Mouse (Mus musculus) embryo, embryonic 11.5 days (tissue): ENCODE data around the gene Asb17.
"Not testable (repeated sequence)": the region's sequence is repeated elsewhere in the genome, so short reads cannot be mapped to it uniquely, and the experiment has no call there.

Experiments
- DNase-seq: peaks from one replicate; pipeline ENCODE4 v3.0.0-alpha.2; 2012; ENCODE audit warnings: low read depth, low spot score

Asb17 gene

DNA sequence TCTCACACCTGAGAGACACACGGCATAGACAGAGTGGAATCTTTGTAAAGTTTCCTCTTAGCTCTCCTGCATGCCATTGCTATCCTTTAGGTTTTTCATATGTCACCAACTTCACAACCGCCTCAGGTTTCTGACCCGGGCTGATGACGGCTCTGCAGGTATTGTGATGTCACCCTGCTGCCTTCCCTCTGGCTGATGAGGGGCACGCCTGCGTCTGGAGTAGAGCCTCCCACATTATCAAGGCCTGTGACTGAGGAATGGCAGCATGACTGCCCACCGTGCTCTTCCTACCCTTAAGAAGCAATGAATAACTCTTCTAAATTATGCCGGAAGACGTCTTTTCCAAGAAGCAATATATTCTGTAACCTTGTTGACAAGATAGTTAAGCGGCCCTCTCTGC lies at the start of gene Asb17:
Gene Asb17 (plus strand): TSS at position 180 of the 400 bp plus-strand sequence.
- DNase-seq, result no peak

DNA sequence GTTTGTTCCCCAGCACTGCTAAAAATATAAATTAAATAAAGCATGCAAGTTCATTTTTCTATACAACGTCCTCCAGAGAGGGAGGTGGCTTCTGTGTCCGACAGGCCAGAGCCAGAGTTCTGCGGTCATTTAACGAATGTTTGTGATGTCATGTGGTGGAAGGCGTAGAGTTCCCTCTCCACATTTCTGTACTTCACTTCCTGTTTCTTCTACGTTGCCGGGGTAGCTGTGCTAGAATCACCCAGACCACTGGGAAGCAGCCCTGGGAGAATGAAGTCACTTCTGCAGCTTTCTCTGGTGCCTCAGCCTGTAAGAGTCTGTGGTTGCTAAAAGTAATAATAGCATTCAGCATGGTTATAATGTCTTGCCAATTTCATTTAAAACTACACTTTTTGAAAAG lies 46.4 kb upstream of the Asb17 start:
- DNase-seq, result no peak

GRCm38 (mm10) chr3:153799603-153800002 lies 44.4 kb upstream of the Asb17 start:
- no peak for DNase-seq

GRCm38 (mm10) chr3:153800690-153801089 lies 43.3 kb upstream of the Asb17 start:
- DNase-seq, result no peak

DNA sequence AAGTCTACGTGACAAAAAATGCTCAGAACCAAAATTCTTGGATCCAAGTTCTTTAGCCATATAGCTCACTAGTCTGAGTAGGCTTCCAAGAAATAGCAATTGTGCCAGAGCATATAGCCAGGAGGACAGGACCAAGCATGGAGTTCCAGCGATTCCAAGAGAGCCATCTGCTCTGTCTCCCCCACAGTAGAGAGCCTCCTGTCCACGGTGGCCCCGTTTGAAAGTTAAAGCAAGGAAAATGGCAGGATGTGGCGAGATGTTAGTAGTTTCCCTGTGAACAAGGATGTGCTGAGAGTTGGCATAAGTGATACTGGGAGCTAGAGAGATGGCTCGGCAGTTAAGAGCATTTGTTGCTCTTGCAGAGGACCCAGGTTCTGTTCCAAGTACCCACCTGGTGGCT lies 42.5 kb upstream of the Asb17 start:
- DNase-seq, result no peak

DNA sequence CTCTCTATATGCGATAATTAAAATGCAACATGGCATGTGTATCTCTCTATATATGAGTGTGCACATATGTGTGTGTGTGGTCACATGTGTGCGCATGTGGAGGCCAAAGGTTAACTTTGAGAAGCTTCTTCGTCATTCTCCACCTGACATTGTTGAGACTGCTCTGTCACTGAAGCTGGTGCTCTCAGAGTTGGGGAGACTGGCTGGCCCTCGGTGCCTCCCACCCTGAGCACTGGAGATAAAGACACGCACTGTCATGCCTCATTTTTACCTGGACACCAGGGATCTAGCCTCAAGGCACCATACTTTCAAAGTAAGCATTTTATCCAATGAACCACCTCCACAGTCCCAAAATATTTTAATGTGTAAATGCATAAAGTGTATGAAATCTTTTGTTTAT lies 41.4 kb upstream of the Asb17 start:
- DNase-seq, result no peak

GRCm38 (mm10) chr3:153804032-153804431 lies 40.0 kb upstream of the Asb17 start:
- no peak for DNase-seq

- peak; percentile 94 for DNase-seq
Observed at GRCm38 (mm10) chr3:153806077-153806772, 37.8 kb upstream of the Asb17 start.

GRCm38 (mm10) chr3:153806773-153807443 lies 37.1 kb upstream of the Asb17 start:
- no peak for DNase-seq

DNA sequence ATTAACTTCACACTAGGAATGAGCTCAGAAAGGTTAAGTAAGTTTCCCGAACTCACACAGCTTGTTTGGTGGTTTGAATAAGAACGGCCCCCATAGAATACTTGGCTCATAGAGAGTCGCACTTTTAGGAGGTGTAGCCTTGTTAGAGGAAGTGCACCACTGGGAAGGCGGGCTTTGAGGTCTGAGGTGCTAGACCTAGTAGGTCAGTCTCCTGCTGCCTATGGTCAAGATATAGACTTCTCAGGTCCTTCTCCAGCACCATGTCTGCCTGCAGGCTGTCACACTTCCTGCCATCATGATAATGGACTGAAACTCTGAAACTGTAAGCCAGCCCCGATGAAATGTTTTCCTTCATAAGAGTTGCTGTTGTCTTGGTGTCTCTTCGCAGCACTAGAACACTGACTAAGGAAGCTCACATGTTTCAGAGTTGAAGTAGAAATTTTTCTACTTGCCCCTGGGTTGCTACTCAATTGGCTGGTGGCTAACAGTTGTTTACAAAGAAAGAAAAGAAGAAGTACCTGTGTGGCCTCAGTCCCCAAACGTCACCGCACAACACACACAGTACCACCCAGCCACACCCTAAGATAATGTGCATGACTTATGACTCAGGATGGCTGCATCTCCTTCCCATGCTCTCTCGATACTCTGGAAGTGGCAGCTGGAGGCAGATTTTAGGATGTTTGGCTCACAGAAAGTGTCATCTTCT lies 36.4 kb upstream of the Asb17 start:
- DNase-seq, result no peak

DNA sequence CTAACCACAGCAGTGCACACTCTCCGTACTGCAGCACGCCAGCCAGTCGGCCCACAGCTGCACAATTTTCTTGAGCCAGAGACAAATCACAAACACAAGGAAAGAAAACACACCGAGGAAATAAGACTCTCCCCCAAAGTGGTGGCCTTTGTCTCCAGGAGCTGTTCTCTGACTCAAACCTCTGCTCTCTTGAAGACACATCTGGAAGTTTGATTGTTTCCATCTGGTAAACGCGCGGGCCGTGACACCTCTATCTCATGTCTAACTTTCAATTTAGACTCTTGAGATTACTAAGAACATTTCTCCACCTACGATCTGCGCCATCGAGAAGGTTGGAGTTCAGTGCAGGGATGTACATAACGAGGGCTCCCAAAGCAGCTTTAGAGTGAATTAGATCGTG lies 35.6 kb upstream of the Asb17 start:
- DNase-seq, result no peak

DNA sequence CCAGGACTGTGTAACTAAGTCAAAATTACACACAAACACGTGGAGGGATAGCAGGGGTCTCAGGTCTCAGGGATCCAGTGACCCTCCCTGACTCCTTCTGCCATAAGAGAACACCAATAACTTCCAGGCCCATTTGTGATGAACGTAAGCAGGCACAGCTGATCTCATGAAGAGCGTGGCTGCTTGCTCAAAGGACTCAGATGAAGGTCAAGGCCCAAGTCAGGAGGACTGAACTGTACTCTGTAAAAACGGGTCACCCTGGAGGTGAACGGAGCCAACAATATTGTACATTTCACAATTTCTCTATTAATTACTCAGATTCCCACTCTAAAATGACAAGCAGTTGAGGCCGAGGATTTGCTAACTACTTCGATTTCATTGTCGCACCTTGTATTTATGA lies 30.0 kb upstream of the Asb17 start:
- DNase-seq, result no peak

- DNase-seq, result no peak
Observed at GRCm38 (mm10) chr3:153817376-153817890, 26.6 kb upstream of the Asb17 start.

DNA sequence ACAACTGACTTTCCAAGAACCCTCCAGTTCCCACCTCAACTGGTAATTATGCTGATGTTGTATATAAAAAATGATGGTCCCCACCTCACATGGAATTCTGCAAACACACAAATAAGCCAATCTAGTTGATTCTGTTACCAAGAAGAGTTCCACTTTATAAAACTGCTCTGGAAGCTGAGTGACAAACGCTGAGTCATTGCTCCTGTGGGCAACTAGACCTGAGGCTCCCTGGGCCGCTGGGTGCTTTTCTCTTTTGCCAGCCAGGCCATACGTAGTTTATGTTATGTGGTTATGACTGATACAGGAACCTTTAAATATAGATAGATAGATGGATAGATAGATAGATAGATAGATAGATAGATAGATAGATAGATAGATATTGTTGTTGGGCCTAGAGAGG lies 25.3 kb upstream of the Asb17 start:
- DNase-seq, result no peak

- DNase-seq, result no peak
Observed at GRCm38 (mm10) chr3:153819438-153819837, 24.6 kb upstream of the Asb17 start.

DNA sequence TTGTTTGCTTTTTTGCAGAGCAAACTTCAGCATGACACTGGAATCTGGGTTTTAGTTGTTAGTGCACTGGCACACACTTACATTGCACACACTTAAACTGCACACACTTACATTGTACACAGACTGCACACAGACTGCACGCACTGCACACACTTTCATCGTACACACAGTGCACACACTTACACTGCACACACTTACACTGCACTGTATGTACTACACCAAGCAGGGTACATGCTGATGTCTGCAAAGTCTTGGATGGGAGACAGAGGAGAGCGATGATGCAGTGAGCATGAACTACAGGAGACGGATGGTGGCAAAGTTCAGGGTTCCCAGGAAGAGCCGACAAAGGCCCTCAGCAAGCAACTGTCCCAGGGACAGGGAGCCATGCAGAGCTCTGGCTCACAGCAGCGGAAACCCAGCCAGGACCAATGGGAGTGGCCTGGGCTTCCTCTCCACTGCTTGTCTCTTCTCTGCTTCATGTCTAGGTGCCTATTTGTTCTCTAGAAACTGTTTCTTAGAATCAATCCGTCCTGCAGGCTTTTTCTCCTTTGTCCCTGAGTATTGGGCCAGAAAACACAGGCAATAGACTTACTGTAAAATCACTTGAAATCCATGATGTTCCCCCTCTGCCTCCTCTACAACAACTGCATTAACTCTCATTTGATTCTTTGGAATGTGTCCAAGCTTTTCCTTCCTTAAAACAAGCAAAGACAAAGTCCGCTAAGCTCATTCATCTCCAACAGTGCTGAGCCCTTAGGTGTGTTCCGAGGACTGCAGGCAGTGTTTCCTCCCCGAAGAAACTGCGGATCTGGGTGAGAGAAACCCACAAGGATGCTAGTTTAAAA lies 20.1 kb upstream of the Asb17 start:
- DNase-seq, result no peak

- no peak for DNase-seq
Observed at GRCm38 (mm10) chr3:153825197-153825596, 18.8 kb upstream of the Asb17 start.

DNA sequence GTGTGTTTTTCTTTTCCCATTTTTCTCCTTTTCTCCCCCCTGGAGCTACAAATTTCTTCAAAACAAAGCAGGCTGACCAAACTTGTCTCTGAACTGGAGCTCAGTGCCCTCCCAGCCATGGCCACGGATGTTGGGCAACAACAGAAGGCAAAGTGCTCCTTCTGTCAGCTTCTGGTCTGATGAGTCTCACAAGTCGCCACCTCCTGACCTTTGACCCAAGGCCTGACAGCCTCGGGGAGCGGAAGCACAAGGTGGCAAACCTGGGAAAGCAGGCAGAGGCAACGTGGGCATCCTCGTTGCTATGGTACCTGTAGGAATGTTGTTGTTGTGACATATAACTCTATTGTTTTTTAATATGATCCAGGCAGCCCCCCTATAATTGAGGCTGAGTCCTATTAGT lies 17.4 kb upstream of the Asb17 start:
- no peak for DNase-seq

GRCm38 (mm10) chr3:153829788-153830187 lies 14.2 kb upstream of the Asb17 start:
- not testable (repeated sequence) for DNase-seq

GRCm38 (mm10) chr3:153831014-153831872 lies 12.8 kb upstream of the Asb17 start:
- DNase-seq, result no peak
